ENCODE assay signal across 28 mouse cellular contexts in the genomic region with DNA sequence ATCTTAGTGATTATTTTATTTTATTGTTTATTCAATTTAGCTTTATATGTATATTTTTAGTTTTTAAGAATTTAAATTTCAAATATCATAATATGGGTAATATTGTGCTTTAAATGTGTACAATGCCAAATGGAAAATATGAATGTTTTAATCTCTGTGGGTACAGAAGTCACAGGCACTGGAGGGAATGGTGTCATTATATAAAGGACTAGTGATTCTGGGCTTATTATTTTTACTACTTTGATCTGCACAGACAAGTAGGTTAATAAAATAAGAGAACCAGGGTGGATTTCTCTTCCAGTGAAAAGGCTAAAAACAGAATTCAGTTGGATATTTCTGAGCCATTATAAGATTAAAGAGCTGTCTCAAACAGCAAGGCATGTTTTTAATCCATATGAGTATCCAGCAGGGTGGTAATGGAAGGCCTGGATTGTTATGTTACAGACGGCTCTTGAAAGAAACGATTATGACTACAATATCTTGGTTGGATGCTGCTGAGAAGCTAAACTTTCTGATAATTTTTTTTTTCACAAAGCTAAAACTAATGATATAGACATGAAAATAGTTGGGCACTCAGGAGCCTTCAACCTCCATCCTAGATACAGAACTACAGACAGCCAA.
DNase-seq lines count a peak whose midpoint lies in the region; ATAC-seq lines count a peak whose summit lies in the region.
"Had no signal": no experiment of that assay in that cellular context is flagged by ENCODE, and none has a peak within 500 bp of the region (broad histone marks: within the 10 kb centered on the region; RNA-seq: fewer than 3 reads in every experiment).

No protein-coding gene starts in this region.

- H3K4me1 ChIP-seq in forebrain, embryonic 14.5 days (ENCODE audit: control insufficient read depth, insufficient read depth, low read length) = no peaks in the 10 kb centered on the region
- no peaks in the 10 kb centered on the region for H3K4me1 ChIP-seq in forebrain, embryonic 15.5 days
- no peaks in the 10 kb centered on the region for H3K4me1 ChIP-seq in midbrain, embryonic 16.5 days (ENCODE audit: control insufficient read depth, insufficient read depth, low read length)
- H3K4me1 ChIP-seq in midbrain, embryonic 14.5 days (ENCODE audit: control insufficient read depth, insufficient read depth, low read length) = no peaks in the 10 kb centered on the region
- H3K4me1 ChIP-seq: embryonic facial prominence, embryonic 13.5 days; embryonic facial prominence, embryonic 15.5 days; forebrain, embryonic 10.5 days; forebrain, embryonic 12.5 days had no signal

- no peak overlapping the region for H3K4me2 ChIP-seq in forebrain, embryonic 14.5 days (ENCODE audit: low read length)
- H3K4me2 ChIP-seq in forebrain, embryonic 15.5 days (replicated peaks) = no peak overlapping the region
- no peak overlapping the region for H3K4me2 ChIP-seq in midbrain, embryonic 16.5 days (ENCODE audit: low read length)
- no peak overlapping the region for H3K4me2 ChIP-seq in midbrain, embryonic 14.5 days (ENCODE audit: low read length)
- H3K4me2 ChIP-seq: embryonic facial prominence, embryonic 13.5 days; embryonic facial prominence, embryonic 15.5 days; forebrain, embryonic 12.5 days had no signal

- no peaks in the 10 kb centered on the region for H3K27me3 ChIP-seq in forebrain, embryonic 14.5 days (replicated peaks; ENCODE audit: control insufficient read depth, insufficient read depth, low read length)
- H3K27me3 ChIP-seq in forebrain, embryonic 15.5 days = no peaks in the 10 kb centered on the region
- H3K27me3 ChIP-seq in midbrain, embryonic 16.5 days (ENCODE audit: control insufficient read depth, insufficient read depth, low read depth, low read length) = no peaks in the 10 kb centered on the region
- H3K27me3 ChIP-seq in midbrain, embryonic 14.5 days (ENCODE audit: control insufficient read depth, insufficient read depth, low read length) = no peaks in the 10 kb centered on the region
- H3K27me3 ChIP-seq: CH12.LX; embryonic facial prominence, embryonic 13.5 days; embryonic facial prominence, embryonic 15.5 days; forebrain, embryonic 12.5 days; Patski had no signal

- no peaks in the 10 kb centered on the region for H3K36me3 ChIP-seq in forebrain, embryonic 14.5 days (ENCODE audit: control insufficient read depth, insufficient read depth, low read length)
- no peaks in the 10 kb centered on the region for H3K36me3 ChIP-seq in forebrain, embryonic 15.5 days
- H3K36me3 ChIP-seq in midbrain, embryonic 16.5 days (ENCODE audit: control insufficient read depth, insufficient read depth, low read length) = no peaks in the 10 kb centered on the region
- H3K36me3 ChIP-seq in midbrain, embryonic 14.5 days (ENCODE audit: control insufficient read depth, insufficient read depth, low read length) = no peaks in the 10 kb centered on the region
- H3K36me3 ChIP-seq: embryonic facial prominence, embryonic 13.5 days; embryonic facial prominence, embryonic 15.5 days; forebrain, embryonic 10.5 days; forebrain, embryonic 12.5 days; G1E had no signal

- no peak overlapping the region for H3K4me3 ChIP-seq in forebrain, embryonic 14.5 days (ENCODE audit: low read depth, low read length)
- H3K4me3 ChIP-seq in forebrain, embryonic 15.5 days = no peak overlapping the region
- no peak overlapping the region for H3K4me3 ChIP-seq in midbrain, embryonic 16.5 days (ENCODE audit: low read depth, low read length)
- no peak overlapping the region for H3K4me3 ChIP-seq in midbrain, embryonic 14.5 days (replicated peaks; ENCODE audit: low read depth, low read length)
- H3K4me3 ChIP-seq: embryonic facial prominence, embryonic 13.5 days; embryonic facial prominence, embryonic 15.5 days; erythroblast, embryonic 14.5 days; forebrain, embryonic 10.5 days; forebrain, embryonic 12.5 days had no signal

- WGBS in forebrain, embryonic 14.5 days = 70% methylated on average over 2 of the region's 2 CpGs
- WGBS in forebrain, embryonic 15.5 days = 79% methylated on average over 2 of the region's 2 CpGs
- 69% methylated on average over 2 of the region's 2 CpGs for WGBS in midbrain, embryonic 16.5 days
- WGBS in midbrain, embryonic 14.5 days = 76% methylated on average over 2 of the region's 2 CpGs

- DNase-seq in forebrain, embryonic 14.5 days (ENCODE audit: low spot score) = peak; percentile 31
- no peak for DNase-seq in midbrain, embryonic 14.5 days
- peak; percentile 1 for DNase-seq in telencephalon, adult 2 months (ENCODE audit: low read depth, low spot score)
- DNase-seq in adrenal gland, postnatal 4 days (ENCODE audit: low spot score in 2 of 2) = no peak
- DNase-seq: adrenal gland, adult 8-10 months; adrenal gland, postnatal 14 days; adrenal gland, postnatal 36 days; B cell, adult 2 months; cerebellum, adult 11 months; cerebellum, adult 18-20 months; cerebellum, adult 8-10 months; cerebellum, adult 9-11 months; cerebellum, postnatal 14 days; cerebellum, postnatal 36 days; embryo, embryonic 11 days had no signal

- ATAC-seq in forebrain, embryonic 14.5 days = peak; percentile 44; the same call in 1 of the 2 replicates
- ATAC-seq in forebrain, embryonic 15.5 days (replicated peaks) = no peak
- ATAC-seq in midbrain, embryonic 16.5 days = peak; percentile 72; the same call in 1 of the 2 replicates
- no peak for ATAC-seq in midbrain, embryonic 14.5 days (ENCODE audit: low FRiP score, low TSS enrichment)
- ATAC-seq: activated CD4-positive, CD25-positive, alpha-beta regulatory T cell, adult 4 months; CD4-positive, CD25-positive, alpha-beta regulatory T cell, adult 4 months; forebrain, embryonic 16.5 days; Patski had no signal

- H3K27ac ChIP-seq in forebrain, embryonic 14.5 days (ENCODE audit: low read depth, low read length) = no peak overlapping the region
- H3K27ac ChIP-seq in forebrain, embryonic 15.5 days (replicated peaks) = no peak overlapping the region
- no peak overlapping the region for H3K27ac ChIP-seq in midbrain, embryonic 16.5 days (ENCODE audit: low read length)
- H3K27ac ChIP-seq in midbrain, embryonic 14.5 days (replicated peaks; ENCODE audit: low read depth, low read length) = no peak overlapping the region
- H3K27ac ChIP-seq: embryonic facial prominence, embryonic 13.5 days; embryonic facial prominence, embryonic 15.5 days; forebrain, embryonic 10.5 days; forebrain, embryonic 12.5 days had no signal

- no peak overlapping the region for H3K9ac ChIP-seq in forebrain, embryonic 14.5 days (ENCODE audit: low read length)
- no peak overlapping the region for H3K9ac ChIP-seq in forebrain, embryonic 15.5 days (replicated peaks)
- no peak overlapping the region for H3K9ac ChIP-seq in midbrain, embryonic 16.5 days (ENCODE audit: low read depth, low read length)
- H3K9ac ChIP-seq in midbrain, embryonic 14.5 days (replicated peaks; ENCODE audit: low read length) = no peak overlapping the region
- H3K9ac ChIP-seq: embryonic facial prominence, embryonic 13.5 days; embryonic facial prominence, embryonic 15.5 days; forebrain, embryonic 12.5 days had no signal

- no peaks in the 10 kb centered on the region for H3K9me3 ChIP-seq in forebrain, embryonic 14.5 days (replicated peaks; ENCODE audit: control insufficient read depth, low read length)
- H3K9me3 ChIP-seq in forebrain, embryonic 15.5 days = no peaks in the 10 kb centered on the region
- no peaks in the 10 kb centered on the region for H3K9me3 ChIP-seq in midbrain, embryonic 16.5 days (replicated peaks; ENCODE audit: control insufficient read depth, low read length, poor library complexity, severe bottlenecking)
- no peaks in the 10 kb centered on the region for H3K9me3 ChIP-seq in midbrain, embryonic 14.5 days (ENCODE audit: control insufficient read depth, low read length)
- H3K9me3 ChIP-seq: embryonic facial prominence, embryonic 13.5 days; embryonic facial prominence, embryonic 15.5 days; forebrain, embryonic 10.5 days; forebrain, embryonic 12.5 days had no signal

Comparison
In these comparisons a context has a peak if more than half of its experiments do, and no peak if none do; other contexts are left out.
1. ATAC-seq: peak in forebrain, embryonic 14.5 days (single experiment) and midbrain, embryonic 16.5 days (single experiment); none in forebrain, embryonic 15.5 days (single experiment) and midbrain, embryonic 14.5 days (single experiment).
2. DNase-seq: peak in forebrain, embryonic 14.5 days (single experiment) and telencephalon, adult 2 months (single experiment); none in midbrain, embryonic 14.5 days (single experiment) and adrenal gland, postnatal 4 days (0 of 2).